Mouse (Mus musculus): ENCODE results near the gene Olfr666.
"Not testable (repeated sequence)": the region's sequence is repeated elsewhere in the genome, so short reads cannot be mapped to it uniquely, and the experiment has no call there.

Gene Olfr666

DNA sequence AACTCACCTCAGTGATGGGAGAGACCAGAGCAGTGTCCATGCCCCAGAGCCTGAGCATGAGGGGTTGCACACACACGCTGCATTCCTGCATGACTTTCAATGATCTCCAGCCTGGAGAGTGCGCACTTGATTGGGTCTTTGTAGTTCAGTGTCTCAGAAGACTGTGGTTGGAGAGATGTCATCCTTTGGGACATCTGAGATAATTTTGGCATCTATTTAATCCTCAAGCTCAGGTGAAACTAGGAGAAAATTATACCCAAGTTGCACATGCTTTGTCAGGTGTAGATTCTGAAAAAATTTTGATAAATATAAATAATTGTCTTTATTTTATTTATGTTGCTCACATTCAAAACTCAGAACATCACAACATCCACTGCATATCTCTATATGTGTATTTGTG lies at the start of gene Olfr666:
Gene Olfr666, minus strand, starts transcription at position 101 of the 400 bp plus-strand sequence.
- DNase-seq (ENCODE audit: extremely low read depth, low read depth, low spot score) = no peak

DNA sequence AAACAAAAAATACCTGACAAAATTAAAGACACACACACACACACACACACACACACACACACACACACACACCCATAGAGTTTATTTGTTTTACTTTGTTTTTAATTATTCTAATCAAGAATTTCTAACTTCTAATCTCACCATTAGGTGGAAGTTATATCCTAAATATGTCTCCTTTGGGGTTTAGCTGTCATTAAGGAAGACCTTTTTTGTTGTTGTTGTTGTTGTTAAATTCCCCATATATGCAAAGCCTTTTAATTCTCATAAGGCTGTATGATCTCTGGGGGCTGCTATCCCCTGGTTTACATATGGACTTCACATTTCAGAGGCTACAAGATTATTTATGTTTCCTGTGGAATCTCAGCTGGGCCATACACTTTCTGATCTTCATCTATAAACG lies 38.2 kb upstream of the Olfr666 start, which contains the start of gene Olfr669:
Gene Olfr669, plus strand, starts transcription at position 301 of the 400 bp plus-strand sequence.
- DNase-seq (ENCODE audit: extremely low read depth, low read depth, low spot score) = no peak

DNA sequence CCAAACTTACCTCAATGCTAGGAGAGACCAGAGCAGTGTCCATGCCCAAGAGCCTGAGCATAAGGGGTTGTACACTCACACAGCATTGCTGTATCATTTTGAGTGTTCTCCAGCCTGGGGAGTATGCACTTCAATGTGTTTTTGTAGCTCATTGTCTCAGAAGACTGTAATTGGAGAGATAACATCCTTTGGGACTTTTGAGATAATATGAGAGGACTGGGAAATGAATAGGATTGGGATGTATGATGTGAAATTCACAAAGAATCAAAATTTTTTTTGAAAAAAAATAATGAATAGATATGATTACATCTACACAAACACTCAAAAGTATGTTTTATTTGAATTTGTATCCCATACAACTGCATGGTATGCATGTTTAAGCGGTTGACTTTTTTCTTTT lies 32.2 kb upstream of the Olfr666 start, which contains the start of gene Olfr668:
Gene Olfr668, minus strand, starts transcription at position 101 of the 400 bp plus-strand sequence.
- DNase-seq (ENCODE audit: extremely low read depth, low read depth, low spot score) = no peak

DNA sequence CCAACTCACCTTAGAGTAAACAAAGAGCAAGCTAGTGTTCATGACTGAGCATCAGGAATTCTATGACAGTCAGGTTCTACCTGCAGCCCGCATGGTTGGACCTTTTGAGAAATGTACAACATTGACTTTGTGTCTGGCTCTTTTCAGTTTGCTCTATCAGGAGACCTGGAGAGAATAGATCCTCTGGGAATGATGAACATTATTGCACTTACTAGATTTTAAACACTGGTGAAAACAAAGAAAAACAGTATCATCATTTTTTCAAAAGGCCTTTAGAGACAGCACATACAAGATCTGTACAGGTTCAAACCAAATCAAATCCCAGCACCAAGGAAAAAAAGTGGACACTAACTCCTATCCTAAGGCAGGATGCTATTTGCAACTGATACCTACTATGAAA lies 25.6 kb upstream of the Olfr666 start, which contains the start of gene Olfr667:
Gene Olfr667, minus strand, starts transcription at position 101 of the 400 bp plus-strand sequence.
- no peak for DNase-seq (ENCODE audit: extremely low read depth, low read depth, low spot score)

DNA sequence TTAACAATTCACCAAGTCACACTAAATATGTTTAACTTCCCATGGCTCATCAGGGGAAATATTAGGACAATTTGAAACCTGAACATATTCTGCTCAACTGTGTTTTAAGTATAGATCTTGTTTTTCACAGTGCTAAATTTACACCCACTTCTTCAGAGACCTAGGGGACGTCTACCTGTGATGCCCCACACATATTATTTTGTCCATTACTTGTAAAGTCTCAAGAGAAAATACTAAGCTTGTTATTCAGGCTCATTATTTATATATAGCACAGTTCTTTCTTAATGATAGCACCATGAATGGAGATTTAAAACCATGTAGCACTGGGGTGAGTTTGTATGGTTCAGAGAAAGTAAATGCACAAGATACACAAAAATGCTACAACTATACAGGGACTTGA lies 18.0 kb downstream of the Olfr666 start, which contains the start of gene Olfr665:
Gene Olfr665, plus strand, starts transcription at position 301 of the 400 bp plus-strand sequence.
- DNase-seq (ENCODE audit: extremely low read depth, low read depth, low spot score) = no peak

DNA sequence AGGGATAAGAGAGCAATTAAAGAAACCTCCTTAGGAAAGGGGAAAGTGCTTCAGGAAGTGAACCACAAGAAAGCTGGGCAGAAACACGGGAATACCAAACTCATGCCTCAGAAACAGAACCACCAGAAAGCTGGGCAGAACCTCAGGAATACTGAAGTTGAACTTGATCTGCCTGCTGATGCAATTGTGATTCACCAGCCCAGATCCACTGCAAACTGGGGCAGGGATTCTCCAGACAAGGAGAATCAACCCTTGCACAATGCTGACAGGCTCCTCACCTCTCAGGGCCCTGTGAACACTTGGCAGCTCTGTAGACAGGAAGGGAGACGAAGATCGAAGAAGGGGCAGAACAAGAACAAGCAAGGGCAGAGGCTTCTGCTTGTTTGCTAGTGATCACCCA lies 34.4 kb downstream of the Olfr666 start:
- DNase-seq (ENCODE audit: extremely low read depth, low read depth, low spot score) = no peak

DNA sequence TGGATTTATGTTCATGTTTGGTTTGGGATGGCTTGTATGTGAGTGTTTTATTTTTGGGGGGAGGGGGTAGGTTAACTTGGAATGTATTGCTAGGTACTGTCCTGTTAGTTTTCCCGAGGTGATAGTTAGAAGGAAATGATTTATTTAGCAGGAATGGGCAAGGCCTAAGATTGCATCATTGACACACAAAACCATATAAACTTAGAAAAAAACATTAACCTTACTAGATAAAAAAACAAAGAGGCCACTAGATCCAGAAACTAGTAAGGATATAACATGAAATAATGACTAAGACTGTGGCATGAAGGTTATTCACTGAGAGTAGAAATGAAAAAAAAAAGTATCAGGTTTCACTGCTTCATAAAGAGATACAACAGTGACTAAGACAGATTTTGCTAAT lies 38.1 kb downstream of the Olfr666 start:
- no peak for DNase-seq (ENCODE audit: extremely low read depth, low read depth, low spot score)

DNA sequence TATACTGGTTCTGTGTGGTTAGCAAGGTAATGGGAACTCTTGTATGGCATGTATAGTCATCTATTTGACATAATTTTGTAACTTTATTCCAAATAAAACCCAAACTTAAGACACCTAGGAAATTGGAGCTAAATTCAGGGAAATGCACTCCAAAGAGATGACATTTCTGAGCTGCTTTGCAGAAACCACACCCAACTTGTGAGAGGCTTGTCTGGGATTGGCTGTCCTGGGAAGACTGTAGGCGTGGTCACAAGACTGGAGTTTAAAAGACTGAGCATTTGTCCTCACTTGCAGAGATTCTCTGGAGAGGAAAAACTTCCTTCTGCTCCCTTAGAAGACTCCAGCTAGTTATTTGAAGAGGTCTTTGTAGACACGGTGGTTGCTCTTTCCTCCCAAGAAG lies 39.0 kb downstream of the Olfr666 start, which contains the start of gene Usp17la:
Gene Usp17la, plus strand, starts transcription at position 301 of the 400 bp plus-strand sequence.
- DNase-seq (ENCODE audit: extremely low read depth, low read depth, low spot score) = not testable (repeated sequence)

DNA sequence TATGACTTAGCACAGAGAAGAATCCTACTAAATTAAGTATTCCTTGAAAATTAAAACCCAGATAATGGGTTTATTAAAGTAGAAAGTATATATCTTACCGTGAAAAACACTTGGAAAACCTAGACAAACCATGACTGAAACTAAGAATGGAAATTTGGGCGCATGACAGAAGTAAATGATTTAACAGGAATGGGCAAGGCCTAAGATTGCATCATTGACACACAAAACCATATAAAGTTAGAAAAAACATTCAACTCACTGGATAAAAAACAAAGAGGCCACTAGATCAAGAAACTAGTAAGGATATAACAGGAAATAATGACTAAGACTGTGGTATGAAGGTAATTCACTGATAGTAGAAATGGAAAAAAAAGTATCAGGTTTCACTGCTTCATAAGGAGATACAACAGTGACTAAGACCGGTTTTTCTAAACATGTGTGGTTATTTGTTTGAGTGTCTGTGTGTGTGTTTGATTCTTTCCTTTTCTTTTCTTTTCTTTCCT lies 40.5 kb downstream of the Olfr666 start:
- no peak for DNase-seq (ENCODE audit: extremely low read depth, low read depth, low spot score)

DNA sequence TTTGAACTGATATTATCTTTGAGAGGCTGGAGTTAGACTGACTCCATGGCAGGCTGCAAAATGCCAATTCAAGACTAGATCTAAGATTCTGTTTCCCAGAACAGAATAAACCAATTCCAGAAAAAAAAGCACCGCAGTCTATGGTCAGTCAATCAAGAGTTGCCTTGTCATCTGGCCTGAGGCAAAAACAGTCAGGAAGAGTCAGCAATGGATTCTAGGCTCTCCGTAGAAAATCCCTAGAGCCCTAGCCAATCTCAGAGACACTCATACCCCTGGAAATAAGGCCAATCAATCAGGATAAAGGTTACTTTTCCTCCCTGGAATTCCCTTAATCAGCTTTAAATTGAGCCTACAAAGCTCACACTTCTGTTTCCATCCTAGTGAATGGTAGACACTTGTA lies 44.2 kb downstream of the Olfr666 start:
- DNase-seq (ENCODE audit: extremely low read depth, low read depth, low spot score) = not testable (repeated sequence)

DNA sequence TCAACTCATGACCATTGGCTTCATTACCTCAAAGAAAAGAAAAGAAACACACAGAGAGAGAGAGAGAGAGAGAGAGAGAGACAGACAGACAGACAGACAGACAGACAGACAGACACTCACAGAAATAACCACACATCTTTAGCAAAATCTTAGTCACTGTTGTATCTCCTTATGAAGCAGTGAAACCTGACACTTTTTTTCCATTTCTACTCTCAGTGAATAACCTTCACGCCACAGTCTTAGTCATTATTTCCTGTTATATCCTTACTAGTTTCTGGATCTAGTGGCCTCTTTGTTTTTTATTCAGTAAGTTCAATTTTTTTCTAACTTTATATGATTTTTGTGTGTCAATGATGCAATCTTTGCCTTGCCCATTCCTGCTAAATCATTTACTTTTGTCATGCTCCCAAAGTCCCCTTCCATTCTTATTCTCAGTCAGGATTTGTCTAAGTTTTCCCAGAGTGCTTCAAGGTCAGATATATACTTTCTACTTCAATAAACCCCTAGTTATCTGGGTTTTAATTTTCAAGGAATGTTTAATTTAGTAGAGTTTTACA lies 51.9 kb downstream of the Olfr666 start:
- no peak for DNase-seq (ENCODE audit: extremely low read depth, low read depth, low spot score)

DNA sequence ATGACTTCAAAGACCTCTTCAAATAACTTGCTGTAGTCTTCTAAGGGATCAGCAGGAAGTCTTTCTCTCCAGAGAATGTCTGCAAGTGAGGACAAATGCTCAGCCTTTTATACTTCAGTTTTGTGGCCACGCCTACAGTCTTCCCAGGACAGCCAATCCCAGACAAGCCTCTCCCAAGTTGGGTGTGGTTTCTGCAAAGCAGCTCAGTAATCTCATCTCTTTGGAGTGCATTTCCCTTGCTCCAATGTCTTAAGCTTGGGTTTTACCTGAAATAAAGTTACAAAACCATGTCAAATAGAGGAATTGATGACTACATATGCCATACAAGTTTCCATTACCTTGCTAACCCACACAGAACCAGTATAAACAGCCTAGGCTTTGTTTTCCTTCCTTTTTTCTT lies 53.2 kb downstream of the Olfr666 start, which contains the start of gene Usp17lb:
Gene Usp17lb, minus strand, starts transcription at position 101 of the 400 bp plus-strand sequence.
- DNase-seq (ENCODE audit: extremely low read depth, low read depth, low spot score) = no peak
